Mouse (Mus musculus) stomach, postnatal 0 days (tissue): ENCODE results near the gene Slc16a8. TPM values are rescaled to one million over a fixed set of nuclear protein-coding genes. Genes with fewer than 3 reads are reported as not detected.
A peak's percentile ranks its signal among the peaks of the same experiment; 100 is the strongest.

Experiments
- ATAC-seq: fragments of 200-750 bp; cut with Nextera tagmentation; 2 replicates; pipeline ENCODE4 v1.8.0; 2017; ENCODE audit not compliant: low FRiP score, low TSS enrichment
- DNase-seq: peaks from one replicate; pipeline ENCODE4 v3.0.0-alpha.2; 2016; ENCODE audit warnings: low spot score
- H3K27ac ChIP-seq: fragments of 300-500 bp; sonication (generic); replicated peaks from 2 replicates; pipeline ENCODE4 v1.5.1; 2014; ENCODE audit warnings: mild to moderate bottlenecking, control low read depth
- H3K27me3 ChIP-seq: fragments of 300-500 bp; sonication (generic); 2 replicates; pipeline ENCODE4 v1.6.1; 2014; ENCODE audit warnings: low read length; ENCODE audit not compliant: control insufficient read depth, insufficient read depth
- H3K36me3 ChIP-seq: fragments of 300-500 bp; sonication (generic); 2 replicates; pipeline ENCODE4 v1.6.1; 2014; ENCODE audit warnings: low read length, mixed read lengths; ENCODE audit not compliant: control insufficient read depth, insufficient read depth
- H3K4me1 ChIP-seq: fragments of 300-500 bp; sonication (generic); replicated peaks from 2 replicates; pipeline ENCODE4 v1.6.1; 2014; ENCODE audit warnings: antibody characterized with exemption; ENCODE audit not compliant: control insufficient read depth, insufficient read depth
- H3K4me2 ChIP-seq: fragments of 300-500 bp; sonication (generic); replicated peaks from 2 replicates; pipeline ENCODE4 v1.6.1; 2014; ENCODE audit warnings: low read depth, mild to moderate bottlenecking, control low read depth, moderate library complexity
- H3K4me3 ChIP-seq: fragments of 300-500 bp; sonication (generic); 2 replicates; pipeline ENCODE4 v1.5.1; 2014; ENCODE audit warnings: low read depth, low read length, control low read depth
- H3K9ac ChIP-seq: fragments of 300-500 bp; sonication (generic); 2 replicates; pipeline ENCODE4 v1.6.1; 2014; ENCODE audit warnings: mild to moderate bottlenecking, low read length, control low read depth, mixed read lengths
- H3K9me3 ChIP-seq: fragments of 300-500 bp; sonication (generic); 2 replicates; pipeline ENCODE4 v1.6.1; 2016; ENCODE audit warnings: low read length; ENCODE audit not compliant: control insufficient read depth
- CTCF ChIP-seq: IDR thresholded peaks from 2 replicates; pipeline ENCODE4 v1.5.1; 2016; ENCODE audit warnings: antibody characterized with exemption, low read depth, mild to moderate bottlenecking, moderate library complexity
- EP300 ChIP-seq: optimal IDR thresholded peaks from 2 replicates; pipeline ENCODE3; 2016; ENCODE audit warnings: antibody characterized with exemption
- whole genome bisulfite sequencing: fragments of 180-500 bp; shearing (Covaris S2); extraction: QIAGEN DNeasy Blood & Tissue Kit; methylation state at CpG from one replicate; pipeline ENCODE4 v1.1.7; 2014; 5-methylcytosine and 5-hydroxymethylcytosine counted together
- polyA plus RNA-seq: library from polyadenylated mRNA; unstranded; fragments of >200 nt; fragmentation: Nextera tagmentation; extraction: Ambion mirVana; gene quantifications from 2 replicates; pipeline ENCODE4 v1.2.1, GENCODE M21; 2015

Slc16a8 gene
- polyA plus RNA-seq, 1 experiment from 2014 or later, result 0.12 TPM

DNA sequence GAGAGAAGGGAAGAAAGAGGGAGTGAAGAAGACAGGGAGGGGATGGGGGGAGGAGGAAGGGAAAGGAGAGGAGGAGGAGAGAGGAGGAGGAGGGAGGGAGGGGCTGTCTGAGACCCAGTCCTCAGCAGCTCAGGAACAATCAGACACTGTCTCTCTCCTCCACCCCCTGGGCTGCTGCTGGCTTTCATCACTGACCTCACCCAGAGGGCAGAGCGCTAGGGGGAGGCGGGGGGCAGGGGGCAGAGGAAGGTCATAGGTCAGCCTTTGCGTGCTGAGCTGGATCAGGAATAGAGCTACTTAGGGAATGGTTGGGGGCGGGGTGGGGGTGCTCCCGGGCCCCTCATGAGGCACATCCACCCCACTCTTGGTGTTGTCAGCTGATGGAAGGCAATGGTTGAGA, 30.9 kb downstream of the Slc16a8 start:
- no peaks in the 10 kb centered on the region for H3K27me3 ChIP-seq
- no peak overlapping the region for H3K9ac ChIP-seq
- H3K27ac ChIP-seq, result no peak overlapping the region
- no peaks in the 10 kb centered on the region for H3K9me3 ChIP-seq
- no peaks in the 10 kb centered on the region for H3K36me3 ChIP-seq
- H3K4me1 ChIP-seq, result no peaks in the 10 kb centered on the region
- ATAC-seq, result no peak
- H3K4me3 ChIP-seq, result no peak overlapping the region
- DNase-seq, result no peak
- TF ChIP-seq CTCF, result no peak
- TF ChIP-seq EP300, result no peak
- WGBS, result 13% methylated on average over 5 of the region's 5 CpGs
- no peak overlapping the region for H3K4me2 ChIP-seq

- ATAC-seq (no peak), DNase-seq (no peak)
- no peaks in the 10 kb centered on the region for H3K9me3 ChIP-seq
- no peaks in the 10 kb centered on the region for H3K4me1 ChIP-seq
- 6% methylated on average over 1 of the region's 1 CpGs for WGBS
- no peak overlapping the region for H3K4me2 ChIP-seq
- H3K27ac ChIP-seq, result no peak overlapping the region
- H3K4me3 ChIP-seq, result no peak overlapping the region
- TF ChIP-seq CTCF (no peak), EP300 (no peak)
- H3K27me3 ChIP-seq, result no peaks in the 10 kb centered on the region
- H3K36me3 ChIP-seq, result no peaks in the 10 kb centered on the region
- H3K9ac ChIP-seq, result no peak overlapping the region
Observed at GRCm38 (mm10) chr15:79219572-79219971, 35.0 kb downstream of the Slc16a8 start.

DNA sequence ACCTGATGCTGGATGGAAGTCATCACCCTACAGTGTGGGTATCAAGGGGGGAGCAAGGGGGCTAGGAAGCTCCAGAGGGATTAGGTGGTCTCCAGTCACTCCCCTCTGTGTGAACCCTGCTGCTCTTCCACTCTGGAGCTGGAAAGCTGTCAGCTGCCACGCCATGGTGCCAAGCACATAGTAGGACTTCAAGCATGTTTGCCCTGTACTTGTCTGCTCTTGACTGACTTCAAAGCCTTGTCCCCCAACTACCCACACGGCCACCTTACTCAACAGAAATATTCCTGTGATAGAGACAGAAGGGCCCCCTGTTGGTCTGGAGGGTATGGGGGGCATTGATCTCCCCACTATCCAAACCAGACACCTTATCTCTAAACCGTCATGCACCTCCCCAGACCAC, 38.4 kb downstream of the Slc16a8 start:
- H3K4me1 ChIP-seq, result no peaks in the 10 kb centered on the region
- DNase-seq, result no peak
- H3K4me2 ChIP-seq, result no peak overlapping the region
- no peak overlapping the region for H3K27ac ChIP-seq
- H3K36me3 ChIP-seq, result no peaks in the 10 kb centered on the region
- no peak overlapping the region for H3K9ac ChIP-seq
- 49% methylated on average over 3 of the region's 3 CpGs for WGBS
- H3K9me3 ChIP-seq, result no peaks in the 10 kb centered on the region
- H3K4me3 ChIP-seq, result no peak overlapping the region
- H3K27me3 ChIP-seq, result no peaks in the 10 kb centered on the region
- TF ChIP-seq CTCF, result no peak
- no peak for TF ChIP-seq EP300
- ATAC-seq, result no peak

- no peaks in the 10 kb centered on the region for H3K9me3 ChIP-seq
- WGBS, result 72% methylated on average over 6 of the region's 6 CpGs
- ATAC-seq, result no peak
- DNase-seq, result no peak
- H3K4me2 ChIP-seq, result no peak overlapping the region
- H3K4me3 ChIP-seq, result no peak overlapping the region
- TF ChIP-seq EP300, result no peak
- no peaks in the 10 kb centered on the region for H3K27me3 ChIP-seq
- H3K27ac ChIP-seq, result no peak overlapping the region
- H3K9ac ChIP-seq, result no peak overlapping the region
- H3K36me3 ChIP-seq, result no peaks in the 10 kb centered on the region
- no peaks in the 10 kb centered on the region for H3K4me1 ChIP-seq
Observed at GRCm38 (mm10) chr15:79213591-79213990, 41.0 kb downstream of the Slc16a8 start.

- no peak for TF ChIP-seq CTCF
- TF ChIP-seq EP300, result no peak
- 87% methylated on average over 26 of the region's 26 CpGs for WGBS
- no peak overlapping the region for H3K4me3 ChIP-seq
- ATAC-seq (peak; percentile 34; the same call in 1 of the 2 replicates), DNase-seq (peak; percentile 24)
- no peak overlapping the region for H3K9ac ChIP-seq
- H3K27me3 ChIP-seq, result no peaks in the 10 kb centered on the region
- no peaks in the 10 kb centered on the region for H3K9me3 ChIP-seq
- no peak overlapping the region for H3K4me2 ChIP-seq
- no peaks in the 10 kb centered on the region for H3K4me1 ChIP-seq
- no peaks in the 10 kb centered on the region for H3K36me3 ChIP-seq
- H3K27ac ChIP-seq, result no peak overlapping the region
Observed at GRCm38 (mm10) chr15:79212750-79213446, 41.7 kb downstream of the Slc16a8 start.

DNA sequence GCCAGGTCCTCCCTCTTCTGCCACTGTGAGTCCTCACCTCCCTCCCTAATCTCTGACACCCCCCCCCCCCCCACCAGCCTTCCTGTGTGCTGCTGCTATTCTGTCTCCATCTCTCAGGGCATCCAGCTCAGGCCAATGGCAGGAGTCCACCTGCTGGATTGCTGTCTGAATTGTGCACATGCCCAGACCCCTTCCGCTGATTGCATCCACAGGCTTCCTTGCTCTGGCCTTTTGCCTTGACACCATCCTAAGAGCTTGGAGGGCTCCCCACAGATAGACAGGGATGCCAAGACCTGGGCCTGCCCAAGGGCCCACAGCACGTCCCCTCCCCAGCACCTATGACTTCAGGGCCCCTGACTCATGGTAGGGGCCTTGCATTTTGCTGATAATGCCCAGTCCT, 44.2 kb downstream of the Slc16a8 start:
- H3K9ac ChIP-seq, result no peak overlapping the region
- H3K27me3 ChIP-seq, result no peaks in the 10 kb centered on the region
- DNase-seq (no peak), ATAC-seq (no peak)
- 72% methylated on average over 2 of the region's 2 CpGs for WGBS
- H3K4me1 ChIP-seq, result no peaks in the 10 kb centered on the region
- no peak for TF ChIP-seq EP300
- no peak for TF ChIP-seq CTCF
- no peak overlapping the region for H3K4me3 ChIP-seq
- H3K9me3 ChIP-seq, result no peaks in the 10 kb centered on the region
- H3K27ac ChIP-seq, result no peak overlapping the region
- H3K4me2 ChIP-seq, result no peak overlapping the region
- no peaks in the 10 kb centered on the region for H3K36me3 ChIP-seq
